Mouse (Mus musculus) hindbrain, embryonic 15.5 days (tissue): ENCODE measurements at regions not wholly inside any gene's neighbourhood (a gene's known extent, or its start where the extent isn't known, plus 50 kb on each side); places are given as distances from the start of the nearest gene placed in this dataset.

ENCODE experiments used
- ATAC-seq: fragments of 200-750 bp; cut with Nextera tagmentation; 2 replicates; pipeline ENCODE4 v1.8.0; 2017; ENCODE audit warnings: low read depth, moderate number of reproducible peaks, moderate TSS enrichment; ENCODE audit not compliant: low FRiP score
- H3K27ac ChIP-seq: fragments of 300-500 bp; sonication (generic); replicated peaks from 2 replicates; pipeline ENCODE4 v1.5.1; 2015; ENCODE audit warnings: mild to moderate bottlenecking, inconsistent platforms
- H3K27me3 ChIP-seq: fragments of 300-500 bp; sonication (generic); 2 replicates; pipeline ENCODE4 v1.6.1; 2015; ENCODE audit warnings: control low read depth, inconsistent platforms
- H3K36me3 ChIP-seq: fragments of 300-500 bp; sonication (generic); 2 replicates; pipeline ENCODE4 v1.6.1; 2015; ENCODE audit warnings: control low read depth, inconsistent platforms
- H3K4me1 ChIP-seq: fragments of 300-500 bp; sonication (generic); replicated peaks from 2 replicates; pipeline ENCODE4 v1.6.1; 2015; ENCODE audit warnings: control low read depth, inconsistent platforms
- H3K4me2 ChIP-seq: fragments of 300-500 bp; sonication (generic); 2 replicates; pipeline ENCODE4 v1.6.1; 2015; ENCODE audit warnings: moderate library complexity, mild to moderate bottlenecking, inconsistent platforms
- H3K4me3 ChIP-seq: fragments of 300-500 bp; sonication (generic); 2 replicates; pipeline ENCODE4 v1.5.1; 2015; ENCODE audit warnings: mild to moderate bottlenecking, inconsistent platforms
- H3K9ac ChIP-seq: fragments of 300-500 bp; sonication (generic); 2 replicates; pipeline ENCODE4 v1.6.1; 2015; ENCODE audit warnings: inconsistent platforms
- H3K9me3 ChIP-seq: fragments of 300-500 bp; sonication (generic); 2 replicates; pipeline ENCODE4 v1.6.1; 2016; ENCODE audit warnings: control low read depth, inconsistent platforms
- WGBS: fragments of 180-500 bp; shearing (Covaris S2); methylation state at CpG from one replicate; pipeline ENCODE4 v1.1.7; 2015; 5-methylcytosine and 5-hydroxymethylcytosine counted together

DNA sequence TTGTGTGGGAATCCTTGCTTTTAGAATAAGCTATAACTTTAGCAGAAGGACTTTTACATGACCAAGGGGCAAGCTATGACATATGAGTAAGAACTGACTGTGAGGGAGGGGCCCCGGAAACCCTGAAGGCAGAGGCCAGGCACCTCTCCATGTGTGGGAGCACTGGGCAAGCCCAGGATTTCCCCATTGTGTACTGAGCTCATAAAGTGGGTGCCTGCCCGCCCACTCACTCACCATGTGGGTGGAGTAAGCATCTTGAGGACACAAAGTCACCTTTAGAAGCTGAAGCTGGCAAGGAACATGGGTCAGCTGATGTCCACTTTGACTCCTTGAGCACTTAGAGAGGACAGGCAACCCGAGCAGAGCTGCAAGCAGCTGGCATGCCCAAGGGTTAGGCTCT lies 323.3 kb downstream of the Bcl11a start:
- Histone ChIP-seq H3K36me3 (no peaks in the 10 kb centered on the region), H3K4me3 (no peak overlapping the region), H3K4me1 (no peaks in the 10 kb centered on the region), H3K9ac (no peak overlapping the region), H3K4me2 (no peak overlapping the region), H3K9me3 (no peaks in the 10 kb centered on the region), H3K27me3 (no peaks in the 10 kb centered on the region), H3K27ac (no peak overlapping the region)
- WGBS, result 82% methylated on average over 3 of the region's 3 CpGs
- no peak for ATAC-seq

DNA sequence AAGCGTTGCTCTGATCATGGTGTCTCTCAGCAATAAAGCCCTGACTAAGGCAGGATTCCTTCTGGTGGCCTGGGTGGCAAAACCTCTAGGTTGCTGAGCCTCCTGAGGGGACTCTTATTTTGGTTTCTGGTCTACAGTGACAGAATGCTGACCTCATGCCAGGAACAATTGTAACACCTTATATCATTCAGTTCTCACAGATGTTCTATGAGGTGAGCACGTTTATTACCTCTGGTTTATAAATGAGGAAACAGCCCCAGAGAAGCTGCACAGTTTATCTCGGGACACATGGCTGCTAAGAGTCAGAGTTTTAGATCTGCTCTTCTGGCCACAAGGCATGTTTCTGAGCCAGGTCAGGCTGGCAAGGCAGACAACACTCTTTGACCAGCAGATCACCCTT lies 324.3 kb downstream of the Bcl11a start:
- no peak for ATAC-seq
- Histone ChIP-seq H3K27me3 (no peaks in the 10 kb centered on the region), H3K36me3 (no peaks in the 10 kb centered on the region), H3K4me2 (no peak overlapping the region), H3K4me1 (no peaks in the 10 kb centered on the region), H3K9me3 (no peaks in the 10 kb centered on the region), H3K4me3 (no peak overlapping the region), H3K27ac (no peak overlapping the region), H3K9ac (no peak overlapping the region)
- WGBS, result 77% methylated on average over 3 of the region's 3 CpGs

DNA sequence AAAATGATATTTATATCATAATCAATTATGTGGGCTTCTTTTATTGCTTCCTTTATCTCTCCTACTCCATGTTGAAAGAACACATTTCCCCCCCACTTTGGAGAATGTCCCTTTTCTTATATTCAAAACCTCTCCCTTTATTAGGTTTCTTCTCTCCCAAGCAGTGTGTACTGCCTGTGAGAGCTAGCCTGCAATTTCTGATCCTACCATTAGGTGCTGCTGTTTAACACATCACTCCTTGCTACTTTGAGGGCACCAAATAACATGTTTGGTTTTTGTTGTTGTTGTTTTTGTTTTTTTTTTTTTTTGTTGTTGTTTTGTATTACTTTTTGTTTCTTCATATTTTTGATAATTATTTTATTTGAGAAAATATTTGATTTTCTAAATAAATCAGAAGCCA lies 336.9 kb downstream of the Bcl11a start:
- Histone ChIP-seq H3K27ac (no peak overlapping the region), H3K36me3 (no peaks in the 10 kb centered on the region), H3K9me3 (no peaks in the 10 kb centered on the region), H3K27me3 (no peaks in the 10 kb centered on the region), H3K4me1 (no peaks in the 10 kb centered on the region), H3K4me3 (no peak overlapping the region), H3K9ac (no peak overlapping the region), H3K4me2 (no peak overlapping the region)
- no peak for ATAC-seq

DNA sequence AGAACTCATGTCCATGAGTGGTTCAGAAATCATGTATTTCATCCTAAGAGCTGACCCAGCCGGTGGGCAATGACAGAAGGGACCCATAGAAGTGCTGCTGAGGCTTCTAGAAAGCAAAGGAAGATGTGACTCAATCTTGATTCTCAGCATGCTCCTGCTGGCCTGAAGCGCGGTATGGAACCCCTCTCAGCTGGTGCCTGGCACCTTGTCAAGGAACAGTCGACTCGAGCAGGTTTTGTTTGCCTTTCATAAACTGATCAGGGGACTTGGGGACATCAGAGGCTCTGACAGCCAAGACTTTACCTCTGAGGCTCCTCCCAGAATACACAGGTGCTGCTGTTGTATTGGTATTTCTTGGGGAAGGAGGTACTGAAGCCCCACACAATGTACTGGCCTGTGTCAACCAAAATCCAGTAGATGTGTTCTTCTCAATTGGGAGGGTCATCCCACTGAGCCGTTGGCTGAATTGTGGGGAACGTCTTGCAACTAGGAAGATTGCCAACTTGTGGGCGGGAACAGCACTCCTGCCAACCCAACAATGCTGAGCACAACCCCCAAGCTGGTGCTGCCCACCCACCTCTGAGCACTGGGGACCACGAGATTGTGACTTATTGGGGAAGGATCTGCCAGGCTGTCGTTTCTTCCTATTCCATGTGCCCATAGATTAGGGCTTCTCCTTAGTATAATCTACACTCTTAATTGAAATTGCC lies 344.4 kb downstream of the Bcl11a start:
- no peaks in the 10 kb centered on the region for H3K36me3 ChIP-seq
- no peak overlapping the region for H3K4me2 ChIP-seq
- no peaks in the 10 kb centered on the region for H3K9me3 ChIP-seq
- no peak overlapping the region for H3K27ac ChIP-seq
- 68% methylated on average over 10 of the region's 10 CpGs for WGBS
- H3K9ac ChIP-seq, result no peak overlapping the region
- no peak overlapping the region for H3K4me3 ChIP-seq
- no peaks in the 10 kb centered on the region for H3K4me1 ChIP-seq
- no peak for ATAC-seq
- H3K27me3 ChIP-seq, result no peaks in the 10 kb centered on the region

DNA sequence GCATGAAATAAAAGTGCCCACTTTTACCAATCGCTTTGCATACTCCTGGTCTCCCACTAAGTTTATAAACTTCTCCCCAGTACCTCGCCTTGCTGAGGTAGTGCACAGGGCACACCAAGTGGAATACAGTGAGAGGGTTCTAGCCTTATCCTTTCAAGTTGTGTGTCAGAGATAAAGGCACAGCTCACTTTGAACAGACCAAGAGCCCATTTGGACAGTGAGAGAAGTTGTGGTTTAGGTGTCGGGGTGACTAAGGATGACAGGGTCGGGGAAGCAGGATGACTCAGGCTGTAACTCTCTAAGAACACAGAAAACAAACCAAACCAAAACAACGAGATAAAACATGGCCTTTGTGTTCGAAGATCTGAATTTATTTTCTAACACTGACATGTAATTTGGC lies 345.4 kb downstream of the Bcl11a start:
- H3K4me2 ChIP-seq, result no peak overlapping the region
- H3K9me3 ChIP-seq, result no peaks in the 10 kb centered on the region
- no peak overlapping the region for H3K27ac ChIP-seq
- no peaks in the 10 kb centered on the region for H3K36me3 ChIP-seq
- 93% methylated on average over 6 of the region's 6 CpGs for WGBS
- no peaks in the 10 kb centered on the region for H3K27me3 ChIP-seq
- H3K4me3 ChIP-seq, result no peak overlapping the region
- H3K9ac ChIP-seq, result no peak overlapping the region
- no peak for ATAC-seq
- H3K4me1 ChIP-seq, result no peaks in the 10 kb centered on the region

DNA sequence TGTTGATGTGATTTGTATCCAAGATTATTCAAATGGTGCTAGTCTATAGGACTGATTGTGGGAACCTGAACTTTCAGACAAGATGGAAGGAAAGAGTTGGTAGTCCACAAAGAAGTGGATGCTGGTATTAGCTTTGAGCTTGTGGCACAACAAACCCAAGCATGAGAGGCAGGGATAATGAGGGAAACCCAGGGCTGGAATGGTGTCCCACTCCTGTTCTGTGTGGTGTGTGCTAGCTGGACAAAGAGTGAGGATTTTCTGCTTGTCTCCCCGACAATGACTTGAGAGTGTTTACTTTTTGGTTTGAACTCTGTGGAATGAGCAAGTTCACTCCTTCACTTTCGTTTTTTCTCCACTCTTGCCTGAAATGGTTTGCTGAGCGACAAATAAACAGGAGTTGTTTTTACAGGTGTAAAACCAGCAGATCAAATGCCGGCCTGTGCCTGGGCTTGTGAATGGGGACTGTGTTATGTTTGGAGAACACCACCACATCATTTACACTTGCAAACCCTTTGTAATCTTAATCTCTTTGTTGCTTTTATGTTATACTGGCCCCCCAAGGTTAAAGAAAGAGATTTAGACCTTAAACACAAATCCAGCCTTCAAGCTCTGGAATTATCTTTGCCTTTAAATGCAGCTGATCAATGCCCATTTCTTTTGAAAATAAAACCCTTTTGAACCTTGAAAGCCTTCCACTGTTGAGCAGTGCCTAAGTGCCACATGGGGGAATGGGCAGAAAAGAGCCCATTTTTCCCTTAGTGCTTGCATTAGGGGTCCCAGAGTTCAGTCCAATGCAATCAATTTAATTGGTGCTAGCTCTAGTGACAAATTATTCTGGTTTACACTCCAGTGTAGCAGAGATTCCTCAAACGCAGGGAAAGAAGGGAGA lies 349.4 kb downstream of the Bcl11a start:
- Histone ChIP-seq H3K36me3 (no peaks in the 10 kb centered on the region), H3K4me3 (no peak overlapping the region), H3K4me1 (no peaks in the 10 kb centered on the region), H3K27ac (no peak overlapping the region), H3K9ac (no peak overlapping the region), H3K9me3 (no peaks in the 10 kb centered on the region), H3K4me2 (no peak overlapping the region), H3K27me3 (no peaks in the 10 kb centered on the region)
- ATAC-seq, result no peak
- WGBS, result 33% methylated on average over 5 of the region's 5 CpGs

DNA sequence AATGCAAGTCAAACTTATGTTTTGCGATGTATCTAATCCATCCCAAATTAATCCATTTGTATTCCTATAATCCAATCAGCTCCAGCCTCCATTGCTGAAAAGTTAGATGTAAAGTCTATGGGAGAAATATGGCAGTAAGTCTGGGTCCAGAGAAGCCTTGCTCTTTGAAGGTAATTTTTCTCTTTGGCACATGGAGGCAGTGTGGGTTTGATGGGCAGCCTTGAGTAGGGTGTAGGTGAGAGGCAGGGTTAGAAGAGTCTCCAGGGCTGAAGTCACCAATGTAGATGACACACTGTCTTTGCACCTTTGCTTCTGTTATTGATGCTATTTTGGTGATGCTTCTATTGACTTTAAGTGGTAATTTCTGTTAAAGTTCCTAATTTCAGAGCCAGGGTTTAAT lies 370.8 kb downstream of the Bcl11a start:
- no peak overlapping the region for H3K4me3 ChIP-seq
- no peaks in the 10 kb centered on the region for H3K4me1 ChIP-seq
- H3K36me3 ChIP-seq, result no peaks in the 10 kb centered on the region
- WGBS, result 91% methylated on average over 1 of the region's 1 CpGs
- no peak for ATAC-seq
- H3K9ac ChIP-seq, result no peak overlapping the region
- H3K27me3 ChIP-seq, result no peaks in the 10 kb centered on the region
- H3K27ac ChIP-seq, result no peak overlapping the region
- no peaks in the 10 kb centered on the region for H3K9me3 ChIP-seq
- H3K4me2 ChIP-seq, result no peak overlapping the region

DNA sequence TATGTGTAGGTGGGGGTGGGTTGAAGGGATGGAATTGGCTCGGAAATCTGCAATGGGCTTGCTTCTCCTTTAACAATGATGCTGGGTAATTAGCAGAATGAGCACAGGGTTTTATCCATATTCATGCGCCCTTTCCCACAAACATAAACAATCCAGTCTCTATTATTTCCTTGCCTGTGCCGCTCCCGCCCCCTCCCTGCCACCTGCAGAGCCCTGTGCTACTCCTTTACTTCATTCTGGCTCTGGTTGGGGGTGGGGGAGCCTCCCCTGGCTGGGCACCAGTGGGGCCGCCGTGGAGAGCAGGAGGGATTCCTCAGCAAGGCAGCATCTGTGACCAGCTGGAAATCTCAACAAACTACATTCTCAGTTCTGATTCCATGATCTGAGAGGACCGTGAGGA lies 374.4 kb downstream of the Bcl11a start:
- ATAC-seq, result peak; percentile 34; the same call in 1 of the 2 replicates
- Histone ChIP-seq H3K4me2 (peak overlapping the region; percentile 36), H3K36me3 (no peaks in the 10 kb centered on the region), H3K9me3 (no peaks in the 10 kb centered on the region), H3K27ac (no peak overlapping the region), H3K4me1 (no peaks in the 10 kb centered on the region), H3K27me3 (no peaks in the 10 kb centered on the region), H3K4me3 (no peak overlapping the region), H3K9ac (no peak overlapping the region)
- WGBS, result 15% methylated on average over 7 of the region's 7 CpGs

DNA sequence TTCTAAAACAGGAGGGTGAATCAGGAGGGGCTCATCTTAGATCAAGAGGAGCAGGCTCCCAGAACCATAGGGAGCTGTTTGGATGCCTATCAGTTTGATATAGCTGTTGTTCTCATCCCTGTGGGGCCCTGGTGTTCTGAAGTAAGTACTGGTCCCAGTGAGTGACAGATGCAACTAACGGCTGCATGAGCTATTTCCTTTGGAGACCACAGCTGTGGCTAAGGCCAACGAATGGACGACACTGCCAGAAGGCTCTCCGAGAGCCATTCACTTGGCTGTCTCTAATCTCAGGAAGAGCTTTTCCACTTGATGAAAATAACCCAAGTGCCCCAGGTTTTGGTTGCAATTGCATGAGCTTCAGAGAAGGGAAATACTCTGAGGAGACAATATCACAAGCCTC lies 386.8 kb downstream of the Bcl11a start:
- 74% methylated on average over 4 of the region's 4 CpGs for WGBS
- Histone ChIP-seq H3K9me3 (no peaks in the 10 kb centered on the region), H3K4me2 (no peak overlapping the region), H3K4me3 (no peak overlapping the region), H3K9ac (no peak overlapping the region), H3K4me1 (no peaks in the 10 kb centered on the region), H3K36me3 (no peaks in the 10 kb centered on the region), H3K27ac (no peak overlapping the region), H3K27me3 (no peaks in the 10 kb centered on the region)
- ATAC-seq, result no peak

DNA sequence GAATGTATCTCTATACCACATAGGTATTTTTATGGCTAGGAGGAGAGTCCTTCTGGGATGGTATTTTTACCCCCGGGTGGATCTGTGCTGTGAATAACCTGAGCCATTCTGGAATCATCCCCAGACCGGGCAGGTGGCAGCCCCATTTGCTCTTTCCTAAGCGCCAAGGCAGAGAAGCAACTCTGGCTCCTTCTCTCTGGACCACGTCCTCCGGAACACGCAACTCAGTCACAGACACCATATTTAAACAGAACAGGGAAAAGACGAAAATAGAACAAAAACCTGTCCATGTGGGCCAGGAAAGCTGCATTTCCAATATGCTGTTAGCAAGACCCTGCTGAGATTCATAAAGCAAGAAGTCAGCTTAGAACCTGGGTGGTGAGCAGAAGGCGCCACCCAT lies 389.6 kb downstream of the Bcl11a start:
- Histone ChIP-seq H3K9me3 (no peaks in the 10 kb centered on the region), H3K27me3 (no peaks in the 10 kb centered on the region), H3K4me2 (no peak overlapping the region), H3K27ac (no peak overlapping the region), H3K9ac (no peak overlapping the region), H3K4me1 (no peaks in the 10 kb centered on the region), H3K36me3 (no peaks in the 10 kb centered on the region), H3K4me3 (no peak overlapping the region)
- no peak for ATAC-seq
- WGBS, result 93% methylated on average over 8 of the region's 8 CpGs

DNA sequence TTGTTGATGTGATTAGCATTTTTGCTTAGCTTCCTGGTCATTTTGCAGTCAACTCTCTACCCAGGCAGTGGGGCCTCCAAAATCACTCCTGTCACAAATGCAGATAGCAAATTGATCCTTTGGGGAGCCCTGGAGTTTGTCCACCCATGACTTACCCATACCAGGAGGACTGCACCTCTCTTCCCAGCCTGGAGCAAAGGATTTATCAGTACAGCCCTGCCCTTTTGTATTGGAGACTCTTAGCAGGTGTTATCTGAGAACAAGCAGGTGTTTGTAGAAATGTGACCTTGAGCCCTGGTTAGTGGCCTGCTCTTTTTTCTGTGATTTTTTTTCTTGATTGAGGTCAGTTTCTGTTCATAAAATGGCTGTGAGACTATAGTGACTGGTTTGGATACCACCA lies 392.6 kb downstream of the Bcl11a start:
- Histone ChIP-seq H3K36me3 (no peaks in the 10 kb centered on the region), H3K4me1 (no peaks in the 10 kb centered on the region), H3K9ac (no peak overlapping the region), H3K27ac (no peak overlapping the region), H3K9me3 (no peaks in the 10 kb centered on the region), H3K4me2 (no peak overlapping the region), H3K4me3 (no peak overlapping the region), H3K27me3 (no peaks in the 10 kb centered on the region)
- ATAC-seq, result no peak

DNA sequence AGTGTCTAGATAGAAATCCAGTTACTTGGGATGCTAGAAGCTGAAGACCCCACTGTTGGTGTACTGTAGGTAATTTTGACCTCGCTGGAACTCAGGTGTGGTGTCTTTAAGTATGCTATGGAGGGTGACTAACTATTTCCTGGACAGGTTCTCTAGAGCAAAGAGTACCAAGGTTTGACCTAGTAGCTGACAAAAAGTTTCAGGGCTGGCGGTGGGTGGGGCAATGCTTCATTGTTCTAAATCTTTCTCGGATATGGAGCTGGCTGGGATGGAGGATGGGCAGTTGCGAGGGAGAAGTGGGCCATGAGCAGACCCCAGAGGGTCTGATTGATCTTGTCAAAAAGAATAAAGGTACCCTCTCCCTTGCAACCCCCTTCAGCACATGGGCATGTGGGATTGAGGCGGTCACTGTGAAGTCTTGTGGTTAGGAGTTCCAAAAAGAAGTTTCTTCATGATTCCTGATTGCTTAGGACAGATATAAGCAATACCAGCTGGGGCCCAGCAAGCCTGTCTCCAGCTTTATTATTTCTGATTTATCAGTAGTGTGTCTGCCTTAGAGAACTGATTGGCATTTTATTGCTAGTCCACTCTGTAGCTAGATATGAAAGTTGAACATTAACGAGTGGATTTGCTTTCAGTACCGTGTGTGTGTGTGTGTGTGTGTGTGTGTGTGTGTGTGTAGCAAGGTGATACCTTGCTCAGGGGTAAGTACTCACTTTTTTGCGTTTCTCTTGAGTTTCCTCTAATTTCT lies 394.9 kb downstream of the Bcl11a start:
- H3K9me3 ChIP-seq, result no peaks in the 10 kb centered on the region
- ATAC-seq, result no peak
- H3K4me3 ChIP-seq, result no peak overlapping the region
- no peaks in the 10 kb centered on the region for H3K4me1 ChIP-seq
- no peak overlapping the region for H3K9ac ChIP-seq
- 85% methylated on average over 8 of the region's 8 CpGs for WGBS
- H3K36me3 ChIP-seq, result no peaks in the 10 kb centered on the region
- H3K4me2 ChIP-seq, result no peak overlapping the region
- no peak overlapping the region for H3K27ac ChIP-seq
- no peaks in the 10 kb centered on the region for H3K27me3 ChIP-seq
